Mouse (Mus musculus) intestine, embryonic 16.5 days (tissue): ENCODE results near the gene Tmem268. TPM values are rescaled to one million over a fixed set of nuclear protein-coding genes. Genes with fewer than 3 reads are reported as not detected.

Experiments used
- ATAC-seq: fragments of 200-750 bp; cut with Nextera tagmentation; 2 replicates; pipeline ENCODE4 v1.8.0; 2017; ENCODE audit warnings: moderate TSS enrichment, moderate library complexity
- H3K27ac ChIP-seq: fragments of 300-500 bp; sonication (generic); 2 replicates; pipeline ENCODE4 v1.5.1; 2014; ENCODE audit warnings: mild to moderate bottlenecking, low read length
- H3K27me3 ChIP-seq: fragments of 300-500 bp; sonication (generic); replicated peaks from 2 replicates; pipeline ENCODE4 v1.6.1; 2014; ENCODE audit warnings: low read length, control low read depth, mixed read lengths; ENCODE audit not compliant: control insufficient read depth, insufficient read depth
- H3K36me3 ChIP-seq: fragments of 300-500 bp; sonication (generic); 2 replicates; pipeline ENCODE4 v1.6.1; 2014; ENCODE audit warnings: low read length, control low read depth; ENCODE audit not compliant: control insufficient read depth, insufficient read depth
- H3K4me1 ChIP-seq: fragments of 300-500 bp; sonication (generic); 2 replicates; pipeline ENCODE4 v1.6.1; 2014; ENCODE audit warnings: low read length, control low read depth, mixed read lengths; ENCODE audit not compliant: control insufficient read depth, insufficient read depth
- H3K4me2 ChIP-seq: fragments of 300-500 bp; sonication (generic); 2 replicates; pipeline ENCODE4 v1.6.1; 2014; ENCODE audit warnings: low read depth, low read length, control low read depth
- H3K4me3 ChIP-seq: fragments of 300-500 bp; sonication (generic); 2 replicates; pipeline ENCODE4 v1.5.1; 2014; ENCODE audit warnings: mild to moderate bottlenecking, low read length
- H3K9ac ChIP-seq: fragments of 300-500 bp; sonication (generic); 2 replicates; pipeline ENCODE4 v1.6.1; 2014; ENCODE audit warnings: low read depth, low read length
- H3K9me3 ChIP-seq: fragments of 300-500 bp; sonication (generic); 2 replicates; pipeline ENCODE4 v1.6.1; 2016; ENCODE audit warnings: low read length, control low read depth; ENCODE audit not compliant: control insufficient read depth
- WGBS: fragments of 180-500 bp; shearing (Covaris S2); extraction: QIAGEN DNeasy Blood & Tissue Kit; methylation state at CpG from one replicate; pipeline ENCODE4 v1.1.7; 2014; 5-methylcytosine and 5-hydroxymethylcytosine counted together
- polyA plus RNA-seq: library from polyadenylated mRNA; unstranded; fragments of >200 nt; fragmentation: Nextera tagmentation; extraction: Ambion mirVana; gene quantifications from 2 replicates; pipeline ENCODE4 v1.2.1, GENCODE M21; 2015

The Tmem268 gene
- 15.9 and 18.6 TPM in 2 replicates for polyA plus RNA-seq

DNA sequence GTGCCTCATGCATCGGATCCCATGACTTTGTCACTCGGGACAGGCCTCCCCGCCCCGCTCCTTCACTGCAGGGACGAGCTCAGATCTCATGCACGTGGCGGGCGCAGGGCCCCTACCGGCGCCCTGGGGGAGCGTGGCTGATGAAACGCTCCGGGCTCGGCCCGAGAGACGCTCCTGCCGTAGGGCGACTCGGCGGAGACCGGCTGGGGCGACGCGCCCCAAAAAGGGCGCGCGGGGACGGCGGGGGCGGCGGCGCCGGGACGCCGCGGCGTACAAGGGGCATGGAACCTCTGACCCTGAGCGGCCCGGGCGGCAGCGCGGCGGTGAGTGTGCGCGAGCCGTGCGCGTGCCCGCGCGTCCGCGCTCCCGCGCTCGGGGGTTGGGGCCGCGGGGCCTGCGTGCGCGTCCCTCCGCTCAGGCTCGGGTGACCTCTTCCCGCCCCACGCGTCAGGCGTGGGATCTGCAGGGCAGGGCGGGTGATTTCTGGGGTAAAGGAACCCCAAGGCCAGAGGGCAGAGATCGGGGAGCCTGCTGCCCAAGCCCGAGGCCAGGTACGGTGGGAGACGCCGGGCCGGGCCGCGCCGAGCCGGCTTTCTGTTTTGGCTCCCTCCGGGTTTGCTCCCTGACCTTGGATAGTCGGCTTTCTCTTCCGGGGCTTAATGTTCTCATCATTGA is at the start of gene Tmem268:
Tmem268 (plus strand) TSS at position 375 of the 675 bp plus-strand sequence.
- under 1% methylated on average over 80 of the region's 81 CpGs for WGBS
- H3K27me3 ChIP-seq, result no peaks in the 10 kb centered on the region
- ATAC-seq, result peak; percentile 78

DNA sequence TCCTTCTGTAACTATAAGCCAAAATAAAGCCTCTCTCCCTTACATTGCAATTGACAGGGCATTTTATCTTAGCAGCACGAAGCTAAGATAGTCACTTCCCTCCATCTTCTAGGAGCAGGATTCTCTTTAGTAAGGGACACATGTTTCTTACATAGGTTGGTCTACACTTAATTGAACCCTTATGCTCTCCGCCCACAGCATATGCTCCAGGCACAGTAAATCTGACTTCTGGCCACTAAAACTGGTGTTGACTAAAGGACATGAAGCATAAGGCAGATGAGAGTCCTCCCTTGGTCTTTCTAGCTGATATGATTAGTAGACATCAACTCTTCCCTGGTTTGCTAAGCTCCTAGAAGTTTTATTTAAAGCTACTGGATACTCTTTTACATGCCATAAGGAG is 45.7 kb upstream of the Tmem268 start:
- no peak overlapping the region for H3K9ac ChIP-seq
- H3K36me3 ChIP-seq, result no peaks in the 10 kb centered on the region
- H3K27me3 ChIP-seq, result no peaks in the 10 kb centered on the region
- H3K4me2 ChIP-seq, result no peak overlapping the region
- H3K9me3 ChIP-seq, result no peaks in the 10 kb centered on the region
- no peak for ATAC-seq
- 87% methylated on average over 2 of the region's 2 CpGs for WGBS
- no peaks in the 10 kb centered on the region for H3K4me1 ChIP-seq
- H3K4me3 ChIP-seq, result no peak overlapping the region
- no peak overlapping the region for H3K27ac ChIP-seq

More for the DNA sequence above, at the start of gene Tmem268:
- Histone ChIP-seq H3K4me1 (peaks cover 44% of the 10 kb centered on the region), H3K4me3 (peak within 1 kb of the TSS; percentile 58), H3K4me2 (peak within 1 kb of the TSS; percentile 56), H3K36me3 (no peaks in the 10 kb centered on the region), H3K9me3 (no peaks in the 10 kb centered on the region), H3K27ac (peak within 1 kb of the TSS; percentile 88), H3K9ac (peak within 1 kb of the TSS; percentile 83)

- no peak for ATAC-seq
- H3K27ac ChIP-seq, result no peak overlapping the region
- H3K4me3 ChIP-seq, result no peak overlapping the region
- no peak overlapping the region for H3K4me2 ChIP-seq
- no peaks in the 10 kb centered on the region for H3K27me3 ChIP-seq
- H3K4me1 ChIP-seq, result no peaks in the 10 kb centered on the region
- 61% methylated on average over 4 of the region's 4 CpGs for WGBS
- no peak overlapping the region for H3K9ac ChIP-seq
- H3K9me3 ChIP-seq, result no peaks in the 10 kb centered on the region
- no peaks in the 10 kb centered on the region for H3K36me3 ChIP-seq
Observed at GRCm38 (mm10) chr4:63514454-63514984, 44.1 kb upstream of the Tmem268 start.

DNA sequence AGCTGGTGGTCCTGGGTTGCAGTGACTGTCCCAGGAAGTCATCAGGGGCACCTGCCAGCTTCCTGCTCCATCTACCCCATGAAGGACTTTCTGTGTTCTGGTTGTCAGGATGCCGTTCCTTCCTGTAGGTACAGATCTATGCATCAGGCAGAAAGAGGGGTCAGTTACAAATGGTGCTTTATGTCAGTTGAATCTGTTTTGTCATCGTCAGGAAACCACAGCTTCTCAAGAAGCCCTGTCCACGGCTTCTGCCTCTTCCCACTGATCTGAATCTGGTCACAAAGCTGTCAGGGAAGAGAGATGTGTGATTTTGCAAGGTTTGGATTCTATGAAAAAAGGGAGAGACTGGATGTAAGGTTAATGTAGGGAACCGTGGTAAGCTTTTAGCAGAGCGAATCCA is 43.6 kb upstream of the Tmem268 start:
- Histone ChIP-seq H3K9ac (no peak overlapping the region), H3K27me3 (no peaks in the 10 kb centered on the region), H3K9me3 (no peaks in the 10 kb centered on the region), H3K4me1 (no peaks in the 10 kb centered on the region), H3K4me3 (no peak overlapping the region), H3K4me2 (no peak overlapping the region), H3K36me3 (no peaks in the 10 kb centered on the region), H3K27ac (no peak overlapping the region)
- WGBS, result 81% methylated on average over 5 of the region's 5 CpGs
- ATAC-seq, result no peak

DNA sequence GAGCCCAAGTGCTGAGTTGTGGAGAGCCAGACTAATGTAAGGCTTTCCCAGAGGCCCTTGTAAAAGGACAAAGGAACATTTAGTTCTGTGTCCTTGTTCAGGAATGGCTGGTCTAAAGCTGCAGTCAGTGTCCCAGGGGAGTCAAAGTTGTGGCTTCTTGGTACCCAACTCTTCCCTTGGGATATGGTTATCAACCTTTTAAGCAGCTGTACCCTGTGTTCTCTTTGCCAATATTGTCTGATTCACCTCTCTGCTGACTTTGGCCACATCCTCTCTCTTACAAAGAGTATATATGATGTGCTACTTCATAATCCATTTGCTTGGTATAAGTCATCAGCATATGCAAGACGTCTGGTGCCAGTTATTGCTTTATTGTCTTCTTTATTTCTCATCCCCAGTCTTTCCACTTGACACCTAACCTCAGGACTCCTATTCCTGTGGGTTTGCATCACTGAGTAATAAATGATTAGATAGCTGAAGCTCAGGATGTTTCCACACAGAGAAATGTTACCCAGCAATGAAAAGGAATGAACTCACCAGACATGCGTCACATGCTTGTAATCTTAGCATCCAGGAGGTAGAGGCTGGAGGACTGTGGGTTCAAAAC is 36.7 kb upstream of the Tmem268 start:
- Histone ChIP-seq H3K27ac (no peak overlapping the region), H3K4me2 (no peak overlapping the region), H3K9ac (no peak overlapping the region), H3K27me3 (no peaks in the 10 kb centered on the region), H3K4me1 (no peaks in the 10 kb centered on the region), H3K9me3 (no peaks in the 10 kb centered on the region), H3K36me3 (no peaks in the 10 kb centered on the region), H3K4me3 (no peak overlapping the region)
- WGBS, result 71% methylated on average over 2 of the region's 2 CpGs
- ATAC-seq, result no peak

DNA sequence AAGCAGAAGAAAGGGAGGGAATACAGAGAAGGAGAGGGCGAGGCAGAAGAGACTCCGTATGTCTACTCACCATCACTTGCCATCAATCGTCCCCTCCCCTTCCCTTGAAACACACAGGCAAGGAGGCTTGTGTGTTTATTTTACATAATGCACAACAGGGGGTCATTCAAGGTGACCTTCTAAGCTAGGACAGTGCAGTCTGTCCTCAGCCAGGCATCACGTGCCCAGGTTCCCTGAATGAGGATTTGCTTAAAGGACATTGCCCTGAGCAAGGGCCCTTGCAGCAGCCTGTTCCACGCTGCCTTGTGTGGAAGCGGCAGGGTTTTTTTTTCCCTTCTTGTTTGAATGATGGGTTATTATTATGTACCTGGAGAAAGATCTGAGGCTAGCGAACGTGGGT is 33.1 kb upstream of the Tmem268 start:
- Histone ChIP-seq H3K4me2 (no peak overlapping the region), H3K27me3 (no peaks in the 10 kb centered on the region), H3K36me3 (no peaks in the 10 kb centered on the region), H3K4me1 (no peaks in the 10 kb centered on the region), H3K4me3 (no peak overlapping the region), H3K9ac (no peak overlapping the region), H3K27ac (no peak overlapping the region), H3K9me3 (no peaks in the 10 kb centered on the region)
- ATAC-seq, result no peak
- 74% methylated on average over 8 of the region's 8 CpGs for WGBS

DNA sequence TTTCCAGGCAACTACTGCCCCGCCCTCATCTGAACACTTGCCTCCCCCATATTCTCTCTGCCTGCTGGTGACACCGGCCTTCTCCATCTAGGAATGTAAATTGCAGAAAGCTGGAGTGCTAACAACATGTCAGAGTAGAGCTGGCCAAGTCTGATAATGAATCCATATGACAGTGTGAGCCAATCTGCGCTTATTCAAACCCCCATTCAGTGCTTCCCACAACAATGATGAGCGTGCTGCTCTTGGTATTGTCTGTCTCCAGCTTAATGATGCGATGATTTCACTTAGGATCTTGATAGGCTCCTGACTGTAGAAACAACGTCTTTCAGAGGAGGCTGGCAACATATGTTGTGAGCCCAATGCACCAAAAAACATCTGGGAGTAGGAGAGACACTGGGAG is 29.6 kb upstream of the Tmem268 start:
- WGBS, result 69% methylated on average over 6 of the region's 6 CpGs
- ATAC-seq, result no peak

GRCm38 (mm10) chr4:63530409-63530808 is 28.2 kb upstream of the Tmem268 start:
- no peaks in the 10 kb centered on the region for H3K9me3 ChIP-seq
- H3K9ac ChIP-seq, result no peak overlapping the region
- 77% methylated on average over 7 of the region's 7 CpGs for WGBS
- ATAC-seq, result no peak
- no peak overlapping the region for H3K4me3 ChIP-seq
- no peaks in the 10 kb centered on the region for H3K4me1 ChIP-seq
- no peaks in the 10 kb centered on the region for H3K27me3 ChIP-seq
- no peaks in the 10 kb centered on the region for H3K36me3 ChIP-seq
- H3K27ac ChIP-seq, result no peak overlapping the region
- H3K4me2 ChIP-seq, result no peak overlapping the region

More for the DNA sequence above, 29.6 kb upstream of the Tmem268 start:
- Histone ChIP-seq H3K4me2 (no peak overlapping the region), H3K27ac (no peak overlapping the region), H3K36me3 (no peaks in the 10 kb centered on the region), H3K27me3 (no peaks in the 10 kb centered on the region), H3K4me1 (no peaks in the 10 kb centered on the region), H3K4me3 (no peak overlapping the region), H3K9me3 (no peaks in the 10 kb centered on the region), H3K9ac (no peak overlapping the region)

- H3K4me1 ChIP-seq, result no peaks in the 10 kb centered on the region
- WGBS, result 78% methylated on average over 4 of the region's 4 CpGs
Observed at GRCm38 (mm10) chr4:63537602-63538001, 21.0 kb upstream of the Tmem268 start.

More at GRCm38 (mm10) chr4:63537602-63538001, 21.0 kb upstream of the Tmem268 start:
- Histone ChIP-seq H3K27me3 (no peaks in the 10 kb centered on the region), H3K9me3 (no peaks in the 10 kb centered on the region), H3K36me3 (no peaks in the 10 kb centered on the region), H3K4me2 (no peak overlapping the region), H3K9ac (no peak overlapping the region), H3K27ac (no peak overlapping the region), H3K4me3 (no peak overlapping the region)
- no peak for ATAC-seq
